Mouse (Mus musculus) liver, embryonic 14.5 days (tissue): ENCODE results near the gene Psmd5.

Experiments used
- CTCF ChIP-seq: IDR thresholded peaks from 2 replicates; pipeline ENCODE4 v1.5.1; 2016; ENCODE audit warnings: antibody characterized with exemption, low read depth, control low read depth
- EP300 ChIP-seq: IDR thresholded peaks from 2 replicates; pipeline ENCODE4 v1.6.1; 2016; ENCODE audit warnings: antibody characterized with exemption, low read depth

- no peak for TF ChIP-seq CTCF
- TF ChIP-seq EP300: no peak
Observed at GRCm38 (mm10) chr2:34914823-34915082, 40.0 kb upstream of the Psmd5 start.
